Mouse (Mus musculus) spleen, embryonic (tissue): ENCODE measurements around the gene Tmem214.

ENCODE experiments used
- CTCF ChIA-PET: fragments of 350-600 bp; sonication (Branson Sonifier 250); formaldehyde crosslinking; loops from one replicate; lab custom pipeline; 2022; lab: Charles Lee

The Tmem214 gene

GRCm38 (mm10) chr5:30867712-30868111, at the start of gene Tmem214:
Gene Tmem214, plus strand, starts transcription at chr5:30868012.
- CTCF ChIA-PET = no interaction called here

- CTCF ChIA-PET = no interaction called here
Observed at GRCm38 (mm10) chr5:30818758-30819309, 49.0 kb upstream of the Tmem214 start.

- CTCF ChIA-PET = no interaction called here
Observed at GRCm38 (mm10) chr5:30822689-30823088, 45.1 kb upstream of the Tmem214 start.

GRCm38 (mm10) chr5:30823091-30823490, 44.7 kb upstream of the Tmem214 start:
- CTCF ChIA-PET = no interaction called here

- CTCF ChIA-PET = no interaction called here
Observed at GRCm38 (mm10) chr5:30824124-30824988, 43.5 kb upstream of the Tmem214 start.

- CTCF ChIA-PET = no interaction called here
Observed at GRCm38 (mm10) chr5:30825166-30825565, 42.6 kb upstream of the Tmem214 start.

- CTCF ChIA-PET = no interaction called here
Observed at GRCm38 (mm10) chr5:30825821-30826220, 42.0 kb upstream of the Tmem214 start.

GRCm38 (mm10) chr5:30833416-30833815, 34.4 kb upstream of the Tmem214 start:
- CTCF ChIA-PET = no interaction called here

GRCm38 (mm10) chr5:30839731-30840130, 28.1 kb upstream of the Tmem214 start:
- CTCF ChIA-PET = no interaction called here

GRCm38 (mm10) chr5:30841896-30842295, 25.9 kb upstream of the Tmem214 start:
- CTCF ChIA-PET = no interaction called here

GRCm38 (mm10) chr5:30849891-30850555, 17.8 kb upstream of the Tmem214 start:
- CTCF ChIA-PET = no interaction called here

- CTCF ChIA-PET = no interaction called here
Observed at GRCm38 (mm10) chr5:30850556-30850925, 17.3 kb upstream of the Tmem214 start.

- CTCF ChIA-PET = no interaction called here
Observed at GRCm38 (mm10) chr5:30853522-30853921, 14.3 kb upstream of the Tmem214 start.

GRCm38 (mm10) chr5:30855674-30856073, 12.1 kb upstream of the Tmem214 start:
- CTCF ChIA-PET = no interaction called here

GRCm38 (mm10) chr5:30856124-30856523, 11.7 kb upstream of the Tmem214 start:
- CTCF ChIA-PET = no interaction called here

GRCm38 (mm10) chr5:30863852-30864251, 4.0 kb upstream of the Tmem214 start:
- CTCF ChIA-PET = no interaction called here

GRCm38 (mm10) chr5:30864322-30864721, 3.5 kb upstream of the Tmem214 start:
- CTCF ChIA-PET = no interaction called here

GRCm38 (mm10) chr5:30866871-30867270, 941 bp upstream of the Tmem214 start:
- CTCF ChIA-PET = no interaction called here

GRCm38 (mm10) chr5:30868981-30869380, 1.2 kb downstream of the Tmem214 start:
- CTCF ChIA-PET = no interaction called here

GRCm38 (mm10) chr5:30869405-30870130, 1.8 kb downstream of the Tmem214 start:
- CTCF ChIA-PET = no interaction called here

- CTCF ChIA-PET = interaction anchor here (0.7 kb wide), 1 partner anchor 20 kb away, joined by 3 read pairs; no protein-coding TSS in a partner anchor
Observed at GRCm38 (mm10) chr5:30870131-30870406, 2.3 kb downstream of the Tmem214 start.

GRCm38 (mm10) chr5:30872574-30872973, 4.8 kb downstream of the Tmem214 start:
- CTCF ChIA-PET = no interaction called here
